Mouse (Mus musculus): ENCODE data around the gene Tbl1x. TPM values are rescaled to one million over a fixed set of nuclear protein-coding genes. Genes with fewer than 3 reads are reported as not detected.
"Not testable (repeated sequence)": the region's sequence is repeated elsewhere in the genome, so short reads cannot be mapped to it uniquely, and the experiment has no call there.

The Tbl1x gene
- total RNA-seq, 2 experiments from 2014 or later: 54.4 to 60.4 TPM

DNA sequence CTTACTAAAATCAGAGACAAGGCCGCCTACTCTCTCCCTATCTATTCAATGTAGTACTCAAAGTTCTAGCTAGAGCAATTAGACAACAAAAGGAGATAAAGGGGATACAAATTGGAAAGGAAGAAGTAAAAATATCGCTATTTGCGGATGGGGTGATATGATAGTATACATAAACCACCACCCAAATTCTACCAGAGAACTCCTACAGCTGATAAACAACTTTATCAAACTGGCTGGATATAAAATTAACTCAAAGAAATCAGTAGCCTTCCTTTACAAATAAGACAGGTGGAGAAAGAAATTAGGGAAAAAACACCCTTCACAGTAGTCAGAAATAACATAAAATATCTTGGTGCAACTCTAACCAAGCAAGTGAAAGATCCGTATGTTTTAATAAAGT, 29.0 kb downstream of the Tbl1x start:
- intact Hi-C loops (cut with DNase I); DNase-seq: not testable (repeated sequence)

DNA sequence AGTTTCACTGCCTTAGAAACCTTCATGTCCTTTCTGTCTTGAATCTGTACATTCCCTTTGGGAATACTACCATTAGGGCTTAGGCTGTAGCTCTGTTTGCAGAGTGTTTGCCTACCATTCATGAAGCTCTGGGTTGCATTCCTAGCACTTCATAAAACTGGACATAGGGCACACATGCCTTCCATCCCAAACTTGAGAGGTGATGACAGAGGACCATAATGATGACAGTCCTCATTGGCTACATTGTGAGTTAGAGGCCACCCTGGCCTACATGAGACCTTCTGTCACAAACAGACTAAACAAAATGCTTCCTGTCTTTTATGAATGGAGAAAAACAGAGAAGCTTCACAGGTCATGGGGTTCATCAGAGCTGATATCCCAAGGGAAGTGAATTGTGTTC, 33.2 kb downstream of the Tbl1x start:
- no peak for DNase-seq
- intact Hi-C loops (cut with DNase I): no loop called here

- no peak for DNase-seq
- intact Hi-C loops (cut with DNase I): no loop called here
These were observed 33.7 kb downstream of the Tbl1x start for GRCm38 (mm10) chrX:77544550-77544949.

DNA sequence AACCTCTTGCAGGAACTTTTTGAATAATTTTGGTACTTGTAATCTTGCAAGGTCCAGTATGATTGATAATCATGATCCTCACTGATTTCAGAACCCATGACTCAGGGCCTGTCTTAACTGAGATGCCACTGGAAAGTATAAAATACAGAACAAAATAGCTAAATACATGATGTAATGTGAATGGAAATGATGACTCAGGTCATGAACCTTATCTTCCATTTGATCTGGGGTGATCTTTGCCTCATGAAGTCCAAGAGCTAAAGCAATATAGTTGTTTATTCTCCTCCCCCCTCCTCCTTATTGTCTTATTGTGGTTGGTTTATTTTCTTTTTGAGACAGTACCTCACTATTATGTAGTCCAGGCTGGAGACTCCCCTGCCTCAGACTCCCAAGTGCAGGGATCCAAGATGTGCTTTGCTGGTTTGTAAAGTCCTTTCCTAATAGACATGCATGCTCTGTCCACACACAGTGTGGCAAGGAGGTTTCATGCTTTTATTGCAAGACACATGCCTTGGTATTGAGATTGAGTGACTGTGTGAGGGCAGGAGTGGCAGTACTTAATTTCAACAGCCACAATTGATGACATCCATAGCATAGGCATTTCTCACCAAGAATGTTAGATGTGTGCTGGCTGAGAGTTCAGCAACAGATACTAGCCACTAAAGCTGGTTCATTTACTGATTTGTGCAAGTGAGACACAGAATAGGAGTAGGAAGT, 34.7 kb downstream of the Tbl1x start:
- intact Hi-C loops (cut with DNase I): loop anchor here (5.0 kb wide), 1 partner anchor 33 kb away; the partner anchor contains the start of gene Tbl1x
- no peak for DNase-seq

- DNase-seq: peak in 1 of 2 experiments; percentile 14
- intact Hi-C loops (cut with DNase I): loop anchor here (5.0 kb wide), 1 partner anchor 34 kb away; the partner anchor contains the start of gene Tbl1x
These were observed 35.6 kb downstream of the Tbl1x start for GRCm38 (mm10) chrX:77546448-77546847.

DNA sequence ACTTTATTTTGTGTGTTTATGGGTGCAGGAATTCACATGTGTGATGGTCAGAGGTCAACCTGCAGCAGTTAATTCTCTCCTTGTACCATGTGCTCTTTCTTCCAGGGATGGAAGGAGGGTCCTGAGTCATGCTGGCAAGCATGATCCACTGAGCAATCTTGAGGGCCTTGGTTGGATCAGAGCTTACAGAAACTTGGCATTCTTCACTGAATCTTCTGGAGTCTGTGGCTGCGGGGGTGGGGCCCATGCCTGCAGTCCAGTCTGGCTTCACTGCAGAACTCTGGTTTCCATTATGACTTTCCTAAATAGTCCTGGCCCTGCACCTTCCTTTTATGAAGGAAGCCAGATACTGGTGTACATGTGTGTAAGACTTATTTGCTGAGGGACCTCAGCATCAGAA, 38.1 kb downstream of the Tbl1x start:
- intact Hi-C loops (cut with DNase I): loop anchor here (5.0 kb wide), 1 partner anchor 37 kb away; the partner anchor contains the start of gene Tbl1x
- peak; percentile 43 to 44 for DNase-seq

DNA sequence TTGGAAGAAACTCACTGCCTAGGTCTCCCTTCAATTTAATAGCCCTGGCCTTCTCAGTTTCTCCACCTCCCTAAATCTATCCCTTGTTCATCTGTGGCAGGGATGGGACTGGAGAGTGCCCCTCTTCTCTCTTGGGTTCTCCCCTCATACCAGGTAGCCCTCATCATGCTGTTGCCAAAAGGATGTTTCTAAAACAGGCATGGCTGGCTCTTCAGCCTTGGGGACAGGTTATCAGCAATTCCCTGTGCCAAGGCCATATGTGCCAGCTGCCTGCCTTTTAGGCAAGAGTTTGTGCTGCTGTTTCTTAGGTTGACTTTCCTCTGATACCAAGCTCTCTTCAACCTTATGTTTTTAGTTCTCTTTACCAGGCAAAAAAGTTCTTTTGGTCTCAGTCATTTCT, 39.6 kb downstream of the Tbl1x start:
- DNase-seq: peak; percentile 20 to 39

GRCm38 (mm10) chrX:77551306-77551705, 40.5 kb downstream of the Tbl1x start:
- DNase-seq: no peak
- intact Hi-C loops (cut with DNase I): no loop called here

More for the DNA sequence above, 39.6 kb downstream of the Tbl1x start:
- intact Hi-C loops (cut with DNase I): no loop called here

DNA sequence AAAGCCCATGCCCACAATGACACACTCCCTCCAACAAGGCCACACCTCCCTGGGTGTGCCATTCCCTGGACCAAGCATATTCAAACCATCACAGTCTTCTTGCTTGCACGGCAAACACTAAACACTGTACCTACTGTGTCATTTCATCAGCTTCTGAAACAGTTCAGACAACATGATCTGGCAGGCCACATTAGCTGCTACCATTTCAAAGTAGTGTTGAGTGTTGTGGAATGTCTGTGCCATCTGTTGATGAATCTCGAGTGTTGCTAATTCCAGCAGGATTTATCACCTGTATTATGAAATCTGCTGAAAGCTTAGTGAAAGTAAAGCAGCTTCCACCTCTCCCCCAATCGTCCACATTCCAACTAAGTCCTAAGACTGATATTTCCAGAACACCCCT, 41.3 kb downstream of the Tbl1x start:
- intact Hi-C loops (cut with DNase I): no loop called here
- no peak for DNase-seq

GRCm38 (mm10) chrX:77555985-77556384, 45.2 kb downstream of the Tbl1x start:
- DNase-seq: no peak
- intact Hi-C loops (cut with DNase I): no loop called here

- intact Hi-C loops (cut with DNase I): no loop called here
- DNase-seq: peak; percentile 47 to 58
These were observed 48.5 kb downstream of the Tbl1x start for GRCm38 (mm10) chrX:77559199-77559881.

- DNase-seq: no peak
- intact Hi-C loops (cut with DNase I): no loop called here
These were observed 52.8 kb downstream of the Tbl1x start for GRCm38 (mm10) chrX:77563616-77564015.

DNA sequence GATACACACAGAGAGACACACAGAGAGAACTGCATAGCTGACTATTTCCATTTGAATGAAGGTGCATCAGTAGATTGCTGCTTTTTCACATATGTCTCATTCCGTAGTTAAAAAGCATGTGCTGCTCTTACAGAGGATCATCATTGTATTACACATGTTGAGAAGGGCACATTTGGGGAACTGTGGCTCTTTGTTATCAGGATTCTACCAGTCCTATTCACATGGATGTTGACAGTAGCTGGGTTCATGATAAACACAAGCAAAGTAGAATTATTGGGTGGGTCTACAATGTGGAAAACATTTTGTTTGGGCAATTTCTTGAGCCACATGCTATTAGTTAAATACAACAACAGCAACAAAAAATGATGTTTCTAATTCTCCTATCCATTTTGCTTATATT, 55.9 kb downstream of the Tbl1x start:
- intact Hi-C loops (cut with DNase I): no loop called here
- no peak for DNase-seq

- intact Hi-C loops (cut with DNase I): no loop called here
- no peak for DNase-seq
These were observed 57.2 kb downstream of the Tbl1x start for GRCm38 (mm10) chrX:77568013-77568412.

GRCm38 (mm10) chrX:77573743-77574142, 62.9 kb downstream of the Tbl1x start:
- intact Hi-C loops (cut with DNase I): no loop called here
- DNase-seq: no peak

GRCm38 (mm10) chrX:77577108-77577507, 66.3 kb downstream of the Tbl1x start:
- no peak for DNase-seq
- intact Hi-C loops (cut with DNase I): no loop called here

GRCm38 (mm10) chrX:77578172-77578571, 67.4 kb downstream of the Tbl1x start:
- intact Hi-C loops (cut with DNase I): no loop called here
- no peak for DNase-seq

DNA sequence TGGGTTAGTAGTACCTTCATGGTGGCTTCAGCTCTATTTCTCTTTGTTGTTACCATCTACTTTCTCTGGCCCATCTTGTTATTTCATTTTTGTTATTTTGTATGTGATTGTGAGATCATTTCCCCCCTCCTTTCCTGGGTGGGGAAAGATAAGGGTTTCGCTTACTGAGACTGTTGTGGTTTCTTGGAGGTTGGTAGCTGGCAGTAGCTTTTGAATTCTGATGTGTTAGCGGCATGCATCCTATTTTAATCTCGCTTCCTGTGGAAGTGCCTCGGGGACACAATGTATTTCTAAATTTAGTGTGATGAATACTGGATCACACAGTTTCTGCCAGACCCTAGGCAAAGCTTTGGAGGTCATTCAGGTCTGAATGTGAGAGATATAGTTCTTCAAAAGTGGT, 69.2 kb downstream of the Tbl1x start:
- intact Hi-C loops (cut with DNase I): no loop called here
- peak; percentile 25 to 50 for DNase-seq

GRCm38 (mm10) chrX:77585974-77586373, 75.2 kb downstream of the Tbl1x start:
- DNase-seq: no peak
- intact Hi-C loops (cut with DNase I): no loop called here

DNA sequence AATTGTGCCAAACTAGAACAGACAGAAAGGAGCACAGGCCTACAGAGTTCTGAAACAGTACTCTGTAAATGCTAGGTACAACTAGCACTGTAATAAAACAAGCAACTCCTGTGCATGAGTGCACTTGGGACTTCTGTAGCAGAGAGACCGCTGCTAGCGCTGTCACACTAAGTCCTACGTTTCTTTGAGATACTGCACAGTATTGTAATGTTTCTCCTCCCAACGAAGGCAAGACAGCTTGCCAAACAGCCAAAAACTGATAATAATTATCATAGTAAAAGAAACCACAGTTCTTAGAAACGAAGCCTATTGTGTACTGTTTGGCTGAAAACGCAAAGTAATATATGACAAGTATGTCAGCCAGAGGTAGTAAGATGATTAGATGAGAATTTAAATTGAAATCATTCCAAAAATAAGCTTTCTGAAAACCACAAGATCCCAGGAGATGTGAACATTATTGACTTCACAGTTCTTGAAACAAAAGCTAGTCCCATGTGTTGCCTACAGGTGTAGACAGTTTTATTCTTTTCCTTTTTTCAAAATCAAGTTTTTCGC, 83.9 kb downstream of the Tbl1x start:
- DNase-seq: no peak
- intact Hi-C loops (cut with DNase I): no loop called here

DNA sequence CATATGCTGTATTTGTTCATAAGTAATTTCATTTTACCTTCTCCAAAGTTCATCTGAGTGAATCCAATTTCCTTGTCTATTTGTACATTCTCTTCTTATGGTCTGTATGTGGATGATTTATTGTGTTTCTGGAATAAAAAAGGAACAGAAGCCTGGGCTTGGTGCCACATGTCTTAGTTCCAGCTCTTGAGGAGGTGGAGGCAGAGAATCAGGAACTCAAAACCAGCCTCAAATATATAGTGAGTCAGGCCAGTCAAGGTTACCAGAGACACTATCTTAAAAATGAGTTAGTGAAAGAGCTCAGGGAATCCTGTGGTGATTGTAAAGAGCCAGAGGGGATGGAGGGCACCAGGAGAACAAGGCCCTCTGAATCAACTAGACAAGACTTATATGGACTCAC, 86.9 kb downstream of the Tbl1x start:
- intact Hi-C loops (cut with DNase I): no loop called here
- no peak for DNase-seq

GRCm38 (mm10) chrX:77598736-77599135, 87.9 kb downstream of the Tbl1x start:
- DNase-seq: no peak
- intact Hi-C loops (cut with DNase I): no loop called here
